Mouse (Mus musculus): ENCODE measurements at regions not wholly inside any gene's neighbourhood (a gene's known extent, or its start where the extent isn't known, plus 50 kb on each side); places are given as distances from the start of the nearest gene placed in this dataset.

- DNase-seq (ENCODE audit: low spot score) (no peak), ATAC-seq (ENCODE audit: insufficient number of reproducible peaks, low FRiP score, low TSS enrichment, low read depth) (no peak)
- Histone ChIP-seq H3K4me2 (ENCODE audit: low read depth, severe bottlenecking) (no peak overlapping the region), H3K9ac (ENCODE audit: low read length) (no peak overlapping the region), H3K27ac (replicated peaks; ENCODE audit: low read depth, low read length) (no peak overlapping the region), H3K4me1 (ENCODE audit: control insufficient read depth, insufficient read depth, low read length) (no peaks in the 10 kb centered on the region), H3K27me3 (ENCODE audit: control insufficient read depth, insufficient read depth, low read length) (no peaks in the 10 kb centered on the region), H3K4me3 (ENCODE audit: low read depth, low read length) (no peak overlapping the region), H3K36me3 (ENCODE audit: control insufficient read depth, insufficient read depth, low read length) (no peaks in the 10 kb centered on the region), H3K9me3 (ENCODE audit: control insufficient read depth, low read length) (no peaks in the 10 kb centered on the region)
- WGBS, result 55% methylated on average over 5 of the region's 5 CpGs
These were observed 203.6 kb upstream of the Srrm4 start for GRCm38 (mm10) chr5:116795169-116795568.

- 69% methylated on average over 8 of the region's 8 CpGs for WGBS
- Histone ChIP-seq H3K9me3 (ENCODE audit: control insufficient read depth, low read length) (no peaks in the 10 kb centered on the region), H3K4me2 (ENCODE audit: low read depth, severe bottlenecking) (no peak overlapping the region), H3K9ac (ENCODE audit: low read length) (no peak overlapping the region), H3K36me3 (ENCODE audit: control insufficient read depth, insufficient read depth, low read length) (no peaks in the 10 kb centered on the region), H3K4me1 (ENCODE audit: control insufficient read depth, insufficient read depth, low read length) (no peaks in the 10 kb centered on the region), H3K27me3 (ENCODE audit: control insufficient read depth, insufficient read depth, low read length) (no peaks in the 10 kb centered on the region), H3K4me3 (ENCODE audit: low read depth, low read length) (no peak overlapping the region), H3K27ac (replicated peaks; ENCODE audit: low read depth, low read length) (no peak overlapping the region)
- ATAC-seq (ENCODE audit: insufficient number of reproducible peaks, low FRiP score, low TSS enrichment, low read depth) (no peak), DNase-seq (ENCODE audit: low spot score) (no peak)
These were observed 198.8 kb upstream of the Srrm4 start for GRCm38 (mm10) chr5:116790419-116790818.

- H3K4me2 ChIP-seq (ENCODE audit: low read depth, severe bottlenecking), result no peak overlapping the region
- H3K36me3 ChIP-seq (ENCODE audit: control insufficient read depth, insufficient read depth, low read length), result no peaks in the 10 kb centered on the region
- H3K9me3 ChIP-seq (ENCODE audit: control insufficient read depth, low read length), result no peaks in the 10 kb centered on the region
- WGBS, result 71% methylated on average over 9 of the region's 9 CpGs
- no peaks in the 10 kb centered on the region for H3K27me3 ChIP-seq (ENCODE audit: control insufficient read depth, insufficient read depth, low read length)
- H3K9ac ChIP-seq (ENCODE audit: low read length), result no peak overlapping the region
- no peak overlapping the region for H3K4me3 ChIP-seq (ENCODE audit: low read depth, low read length)
- H3K4me1 ChIP-seq (ENCODE audit: control insufficient read depth, insufficient read depth, low read length), result no peaks in the 10 kb centered on the region
- DNase-seq (ENCODE audit: low spot score), result no peak
- no peak for ATAC-seq (ENCODE audit: insufficient number of reproducible peaks, low FRiP score, low TSS enrichment, low read depth)
- H3K27ac ChIP-seq (replicated peaks; ENCODE audit: low read depth, low read length), result no peak overlapping the region
These were observed 198.2 kb upstream of the Srrm4 start for GRCm38 (mm10) chr5:116789859-116790258.

- Histone ChIP-seq H3K27me3 (ENCODE audit: control insufficient read depth, insufficient read depth, low read length) (no peaks in the 10 kb centered on the region), H3K9me3 (ENCODE audit: control insufficient read depth, low read length) (no peaks in the 10 kb centered on the region), H3K36me3 (ENCODE audit: control insufficient read depth, insufficient read depth, low read length) (no peaks in the 10 kb centered on the region), H3K4me1 (ENCODE audit: control insufficient read depth, insufficient read depth, low read length) (no peaks in the 10 kb centered on the region), H3K4me2 (ENCODE audit: low read depth, severe bottlenecking) (no peak overlapping the region), H3K9ac (ENCODE audit: low read length) (no peak overlapping the region), H3K27ac (replicated peaks; ENCODE audit: low read depth, low read length) (no peak overlapping the region), H3K4me3 (ENCODE audit: low read depth, low read length) (no peak overlapping the region)
- no peak for DNase-seq (ENCODE audit: low spot score)
- WGBS, result 38% methylated on average over 2 of the region's 2 CpGs
- ATAC-seq (ENCODE audit: insufficient number of reproducible peaks, low FRiP score, low TSS enrichment, low read depth), result no peak
These were observed 184.8 kb upstream of the Srrm4 start for GRCm38 (mm10) chr5:116776450-116776849.

DNA sequence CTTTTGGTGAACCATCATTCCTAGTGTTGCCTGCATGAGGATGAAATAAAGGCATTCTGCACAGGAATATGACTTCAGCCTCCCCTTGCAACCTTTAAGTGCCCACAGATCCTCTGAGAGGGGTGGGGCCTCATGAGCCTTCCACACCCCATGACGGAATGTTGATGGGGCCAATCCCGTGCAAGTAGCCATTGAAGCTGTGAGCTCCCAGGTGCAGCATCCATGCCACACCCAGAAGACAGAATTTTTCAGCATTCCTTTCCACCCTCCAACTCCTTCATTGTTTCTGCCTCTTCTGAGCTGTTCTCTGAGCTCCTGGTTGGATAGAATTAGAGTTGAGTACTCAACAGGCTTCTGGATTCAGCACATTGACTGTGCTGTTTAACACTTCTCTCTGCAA lies 174.6 kb upstream of the Srrm4 start:
- 86% methylated on average over 2 of the region's 2 CpGs for WGBS

GRCm38 (mm10) chr5:116761323-116761722 lies 169.7 kb upstream of the Srrm4 start:
- no peaks in the 10 kb centered on the region for H3K36me3 ChIP-seq (ENCODE audit: control insufficient read depth, insufficient read depth, low read length)
- H3K27ac ChIP-seq (replicated peaks; ENCODE audit: low read depth, low read length), result no peak overlapping the region
- WGBS, result 93% methylated on average over 6 of the region's 6 CpGs
- no peak overlapping the region for H3K4me3 ChIP-seq (ENCODE audit: low read depth, low read length)
- no peak overlapping the region for H3K4me2 ChIP-seq (ENCODE audit: low read depth, severe bottlenecking)
- DNase-seq (ENCODE audit: low spot score), result no peak
- no peaks in the 10 kb centered on the region for H3K27me3 ChIP-seq (ENCODE audit: control insufficient read depth, insufficient read depth, low read length)
- H3K9me3 ChIP-seq (ENCODE audit: control insufficient read depth, low read length), result no peaks in the 10 kb centered on the region
- H3K4me1 ChIP-seq (ENCODE audit: control insufficient read depth, insufficient read depth, low read length), result no peaks in the 10 kb centered on the region
- no peak overlapping the region for H3K9ac ChIP-seq (ENCODE audit: low read length)
- no peak for ATAC-seq (ENCODE audit: insufficient number of reproducible peaks, low FRiP score, low TSS enrichment, low read depth)

More for the DNA sequence above, 174.6 kb upstream of the Srrm4 start:
- H3K36me3 ChIP-seq (ENCODE audit: control insufficient read depth, insufficient read depth, low read length), result no peaks in the 10 kb centered on the region
- no peak overlapping the region for H3K9ac ChIP-seq (ENCODE audit: low read length)
- no peak overlapping the region for H3K4me2 ChIP-seq (ENCODE audit: low read depth, severe bottlenecking)
- no peak overlapping the region for H3K27ac ChIP-seq (replicated peaks; ENCODE audit: low read depth, low read length)
- DNase-seq (ENCODE audit: low spot score), result no peak
- H3K27me3 ChIP-seq (ENCODE audit: control insufficient read depth, insufficient read depth, low read length), result no peaks in the 10 kb centered on the region
- no peak overlapping the region for H3K4me3 ChIP-seq (ENCODE audit: low read depth, low read length)
- no peaks in the 10 kb centered on the region for H3K4me1 ChIP-seq (ENCODE audit: control insufficient read depth, insufficient read depth, low read length)
- ATAC-seq (ENCODE audit: insufficient number of reproducible peaks, low FRiP score, low TSS enrichment, low read depth), result no peak
- no peaks in the 10 kb centered on the region for H3K9me3 ChIP-seq (ENCODE audit: control insufficient read depth, low read length)

- Histone ChIP-seq H3K9me3 (ENCODE audit: control insufficient read depth, low read length) (no peaks in the 10 kb centered on the region), H3K36me3 (ENCODE audit: control insufficient read depth, insufficient read depth, low read length) (no peaks in the 10 kb centered on the region), H3K27ac (replicated peaks; ENCODE audit: low read depth, low read length) (no peak overlapping the region), H3K4me2 (ENCODE audit: low read depth, severe bottlenecking) (no peak overlapping the region), H3K4me3 (ENCODE audit: low read depth, low read length) (no peak overlapping the region), H3K4me1 (ENCODE audit: control insufficient read depth, insufficient read depth, low read length) (no peaks in the 10 kb centered on the region), H3K9ac (ENCODE audit: low read length) (no peak overlapping the region), H3K27me3 (ENCODE audit: control insufficient read depth, insufficient read depth, low read length) (no peaks in the 10 kb centered on the region)
- ATAC-seq (ENCODE audit: insufficient number of reproducible peaks, low FRiP score, low TSS enrichment, low read depth) (no peak), DNase-seq (ENCODE audit: low spot score) (no peak)
- 65% methylated on average over 14 of the region's 14 CpGs for WGBS
These were observed 167.1 kb upstream of the Srrm4 start for GRCm38 (mm10) chr5:116758687-116759086.

- no peak overlapping the region for H3K27ac ChIP-seq (replicated peaks; ENCODE audit: low read depth, low read length)
- no peaks in the 10 kb centered on the region for H3K4me1 ChIP-seq (ENCODE audit: control insufficient read depth, insufficient read depth, low read length)
- no peaks in the 10 kb centered on the region for H3K36me3 ChIP-seq (ENCODE audit: control insufficient read depth, insufficient read depth, low read length)
- H3K27me3 ChIP-seq (ENCODE audit: control insufficient read depth, insufficient read depth, low read length), result no peaks in the 10 kb centered on the region
- ATAC-seq (ENCODE audit: insufficient number of reproducible peaks, low FRiP score, low TSS enrichment, low read depth), result no peak
- DNase-seq (ENCODE audit: low spot score), result no peak
- no peak overlapping the region for H3K4me2 ChIP-seq (ENCODE audit: low read depth, severe bottlenecking)
- 85% methylated on average over 2 of the region's 2 CpGs for WGBS
- no peak overlapping the region for H3K4me3 ChIP-seq (ENCODE audit: low read depth, low read length)
- no peaks in the 10 kb centered on the region for H3K9me3 ChIP-seq (ENCODE audit: control insufficient read depth, low read length)
- no peak overlapping the region for H3K9ac ChIP-seq (ENCODE audit: low read length)
These were observed 161.3 kb upstream of the Srrm4 start for GRCm38 (mm10) chr5:116752941-116753340.

- Histone ChIP-seq H3K27ac (replicated peaks; ENCODE audit: low read depth, low read length) (no peak overlapping the region), H3K27me3 (ENCODE audit: control insufficient read depth, insufficient read depth, low read length) (no peaks in the 10 kb centered on the region), H3K36me3 (ENCODE audit: control insufficient read depth, insufficient read depth, low read length) (no peaks in the 10 kb centered on the region), H3K4me3 (ENCODE audit: low read depth, low read length) (no peak overlapping the region), H3K4me2 (ENCODE audit: low read depth, severe bottlenecking) (no peak overlapping the region), H3K4me1 (ENCODE audit: control insufficient read depth, insufficient read depth, low read length) (no peaks in the 10 kb centered on the region), H3K9ac (ENCODE audit: low read length) (no peak overlapping the region), H3K9me3 (ENCODE audit: control insufficient read depth, low read length) (no peaks in the 10 kb centered on the region)
- no peak for DNase-seq (ENCODE audit: low spot score)
- ATAC-seq (ENCODE audit: insufficient number of reproducible peaks, low FRiP score, low TSS enrichment, low read depth), result no peak
- 68% methylated on average over 1 of the region's 1 CpGs for WGBS
These were observed 160.5 kb upstream of the Srrm4 start for GRCm38 (mm10) chr5:116752096-116752495.

Data from limb, embryonic 11.5 days (tissue).